In genomic region chr16:91011847-91012246, GRCm38 (mm10) we compare ENCODE assay signal across 8 mouse cellular contexts. TPM values are rescaled to one million over a fixed set of nuclear protein-coding genes. Genes with fewer than 3 reads are reported as not detected.
DNase-seq lines count a peak whose midpoint lies in the region; ATAC-seq and TF ChIP-seq lines count a peak whose summit lies in the region.

No protein-coding gene starts in this region.

- H3K4me2 ChIP-seq in limb, embryonic 13.5 days (replicated peaks), result peak overlapping the region; percentile 90

- ATAC-seq in limb, embryonic 13.5 days (ENCODE audit: low FRiP score, low read depth), result no peak

- H3K9me3 ChIP-seq in limb, embryonic 13.5 days, result no peaks in the 10 kb centered on the region

- H3K9ac ChIP-seq in limb, embryonic 13.5 days, result peak overlapping the region; percentile 84; the same call in 1 of the 2 replicates

- H3K36me3 ChIP-seq in limb, embryonic 13.5 days, result peaks cover 32% of the 10 kb centered on the region

- no peak for DNase-seq in lung, adult 2 months
- no peak for DNase-seq in lung, postnatal 36 days
- no peak for DNase-seq in B cell, adult 2 months
- DNase-seq in urinary bladder, postnatal 14 days (ENCODE audit: low spot score), result no peak
- no peak for DNase-seq in embryo, embryonic 10.5 days (ENCODE audit: low spot score)

- H3K4me1 ChIP-seq in lung, adult 2 months (ENCODE audit: control insufficient read depth, insufficient read depth, low read length), result peaks cover 4% of the 10 kb centered on the region; the same call in 1 of the 2 replicates
- H3K4me1 ChIP-seq in embryonic fibroblast, embryonic 13.5 days (ENCODE audit: control insufficient read depth, insufficient read depth, low read length), result peaks cover 2% of the 10 kb centered on the region; the same call in 1 of the 2 replicates
- H3K4me1 ChIP-seq in limb, embryonic 13.5 days, result peaks cover 16% of the 10 kb centered on the region
- H3K4me1 ChIP-seq in olfactory bulb, adult 2 months (ENCODE audit: control insufficient read depth, insufficient read depth, low read length), result peaks cover 3% of the 10 kb centered on the region

- 9% methylated on average over 3 of the region's 3 CpGs for WGBS in lung, adult 2 months
- 41% methylated on average over 3 of the region's 3 CpGs for WGBS in limb, embryonic 13.5 days
- 9% methylated on average over 3 of the region's 3 CpGs for whole genome bisulfite sequencing in olfactory bulb, adult 2 months

- TF ChIP-seq CTCF in lung, adult 2 months (IDR thresholded peaks at IDR 0.05; ENCODE audit: insufficient read depth, low read length), result no peak
- no peak for TF ChIP-seq CTCF in embryonic fibroblast, embryonic 13.5 days (IDR thresholded peaks at IDR 0.05; ENCODE audit: borderline replicate concordance, insufficient read depth, low read length)
- TF ChIP-seq CTCF in olfactory bulb, adult 2 months (IDR thresholded peaks at IDR 0.05; ENCODE audit: insufficient read depth, low read depth, low read length), result no peak

- no peaks in the 10 kb centered on the region for H3K27me3 ChIP-seq in limb, embryonic 13.5 days

- TF ChIP-seq POLR2A in lung, adult 2 months (IDR thresholded peaks at IDR 0.05; ENCODE audit: borderline replicate concordance, extremely low read depth, low read depth, low read length), result no peak
- no peak for TF ChIP-seq POLR2A in embryonic fibroblast, embryonic 13.5 days (IDR thresholded peaks at IDR 0.05; ENCODE audit: low read depth, low read length)
- no peak for TF ChIP-seq POLR2A in olfactory bulb, adult 2 months (IDR thresholded peaks at IDR 0.05; ENCODE audit: insufficient read depth, low read depth, low read length)

- H3K4me3 ChIP-seq in lung, adult 2 months (replicated peaks; ENCODE audit: extremely low read depth, low read depth, low read length), result peak overlapping the region; percentile 26
- H3K4me3 ChIP-seq in embryonic fibroblast, embryonic 13.5 days (ENCODE audit: insufficient read depth, low read length), result peak overlapping the region; percentile 82
- peak overlapping the region; percentile 91 for H3K4me3 ChIP-seq in limb, embryonic 13.5 days
- H3K4me3 ChIP-seq in olfactory bulb, adult 2 months (ENCODE audit: insufficient read depth, low read depth, low read length), result peak overlapping the region; percentile 69

- H3K27ac ChIP-seq in embryonic fibroblast, embryonic 13.5 days (ENCODE audit: insufficient read depth, low read length), result peak overlapping the region; percentile 86
- peak overlapping the region; percentile 83; the same call in 1 of the 2 replicates for H3K27ac ChIP-seq in limb, embryonic 13.5 days
- H3K27ac ChIP-seq in olfactory bulb, adult 2 months (ENCODE audit: insufficient read depth, low read depth, low read length), result peak overlapping the region; percentile 87

RNA-seq across cellular contexts. Expression of gene Synj1, which starts 0.7 kb away (rescaled TPM):
- polyA plus RNA-seq in lung, adult 2 months (2012; rRNA removed), result 35.8 and 42.2 TPM in 2 replicates
- polyA plus RNA-seq in embryonic fibroblast, embryonic 13.5 days (2011; ENCODE audit: insufficient read length, low read depth, missing spikeins), result 20.0 and 22.7 TPM in 2 replicates
- polyA plus RNA-seq in limb, embryonic 13.5 days (2015; fragmentation: Nextera tagmentation; extraction: Ambion mirVana), result 8.4 and 11.0 TPM in 2 replicates
- polyA plus RNA-seq in olfactory bulb, adult 2 months (2012; ENCODE audit: insufficient read depth, insufficient read length, low replicate concordance, missing spikeins), result 104 and 252 TPM in 2 replicates

RNA-seq across cellular contexts. Expression of gene Paxbp1, which starts 32.5 kb away (rescaled TPM):
- 12.2 and 21.7 TPM in 2 replicates for polyA plus RNA-seq in lung, adult 2 months (2012; rRNA removed)
- 60.7 and 90.4 TPM in 2 replicates for polyA plus RNA-seq in embryonic fibroblast, embryonic 13.5 days (2011; ENCODE audit: insufficient read length, low read depth, missing spikeins)
- 72.3 and 73.1 TPM in 2 replicates for polyA plus RNA-seq in limb, embryonic 13.5 days (2015; fragmentation: Nextera tagmentation; extraction: Ambion mirVana)
- polyA plus RNA-seq in olfactory bulb, adult 2 months (2012; ENCODE audit: insufficient read depth, insufficient read length, low replicate concordance, missing spikeins), result 732 TPM in 1 of 2 replicates, not detected in the other

Comparison
In these comparisons a context has a peak if more than half of its experiments do, and no peak if none do; other contexts are left out.
1. H3K4me3 ChIP-seq: peak in every context shown above with its lines; median percentile 91 in limb, embryonic 13.5 days; 82 in embryonic fibroblast, embryonic 13.5 days; 69 in olfactory bulb, adult 2 months; 26 in lung, adult 2 months.